Mouse (Mus musculus) midbrain, embryonic 11.5 days (tissue): Measurements from ENCODE around the gene Cadm2. TPM values are rescaled to one million over a fixed set of nuclear protein-coding genes. Genes with fewer than 3 reads are reported as not detected.

Experiments used
- ATAC-seq: fragments of 200-750 bp; cut with Nextera tagmentation; 2 replicates; pipeline ENCODE4 v1.8.0; 2017; ENCODE audit warnings: moderate TSS enrichment, moderate library complexity; ENCODE audit not compliant: low FRiP score
- DNase-seq: peaks from one replicate; pipeline ENCODE4 v3.0.0; 2015; ENCODE audit warnings: low spot score; ENCODE audit errors: missing footprints
- H3K27ac ChIP-seq: fragments of 300-500 bp; sonication (generic); 2 replicates; pipeline ENCODE4 v1.5.1; 2014; ENCODE audit warnings: low read depth, low read length
- H3K27me3 ChIP-seq: fragments of 300-500 bp; sonication (generic); 2 replicates; pipeline ENCODE4 v1.6.1; 2014; ENCODE audit warnings: mild to moderate bottlenecking, low read length, moderate library complexity, mixed read lengths; ENCODE audit not compliant: control insufficient read depth, insufficient read depth
- H3K36me3 ChIP-seq: fragments of 300-500 bp; sonication (generic); 2 replicates; pipeline ENCODE4 v1.6.1; 2014; ENCODE audit warnings: mild to moderate bottlenecking, low read length, moderate library complexity, mixed read lengths; ENCODE audit not compliant: control insufficient read depth, insufficient read depth
- H3K4me1 ChIP-seq: fragments of 300-500 bp; sonication (generic); 2 replicates; pipeline ENCODE4 v1.6.1; 2014; ENCODE audit warnings: low read length; ENCODE audit not compliant: control insufficient read depth, insufficient read depth
- H3K4me2 ChIP-seq: fragments of 300-500 bp; sonication (generic); 2 replicates; pipeline ENCODE4 v1.6.1; 2014; ENCODE audit warnings: mild to moderate bottlenecking, moderate library complexity
- H3K4me3 ChIP-seq: fragments of 300-500 bp; sonication (generic); 2 replicates; pipeline ENCODE4 v1.5.1; 2014; ENCODE audit warnings: low read depth, low read length
- H3K9ac ChIP-seq: fragments of 300-500 bp; sonication (generic); 2 replicates; pipeline ENCODE4 v1.6.1; 2014; ENCODE audit warnings: low read length
- H3K9me3 ChIP-seq: fragments of 300-500 bp; sonication (generic); 2 replicates; pipeline ENCODE4 v1.6.1; 2016; ENCODE audit warnings: low read length; ENCODE audit not compliant: control insufficient read depth
- WGBS: fragments of 180-500 bp; shearing (Covaris S2); extraction: QIAGEN DNeasy Blood & Tissue Kit; methylation state at CpG from one replicate; pipeline ENCODE4 v1.1.7; 2014; 5-methylcytosine and 5-hydroxymethylcytosine counted together
- polyA plus RNA-seq: library from polyadenylated mRNA; unstranded; fragments of >200 nt; fragmentation: Nextera tagmentation; extraction: Ambion mirVana; gene quantifications from 2 replicates; pipeline ENCODE4 v1.2.1, GENCODE M21; 2014

The Cadm2 gene
- polyA plus RNA-seq, 1 experiment from 2014 or later = 2.0 TPM

GRCm38 (mm10) chr16:66969520-66970144 lies 651.1 kb downstream of the Cadm2 start:
- Histone ChIP-seq H3K4me3 (no peak overlapping the region), H3K27me3 (no peaks in the 10 kb centered on the region), H3K4me1 (no peaks in the 10 kb centered on the region), H3K9me3 (no peaks in the 10 kb centered on the region), H3K9ac (no peak overlapping the region), H3K27ac (no peak overlapping the region), H3K36me3 (no peaks in the 10 kb centered on the region), H3K4me2 (no peak overlapping the region)
- WGBS = 83% methylated on average over 11 of the region's 11 CpGs
- DNase-seq = no peak
- ATAC-seq = no peak

- Histone ChIP-seq H3K4me3 (no peak overlapping the region), H3K4me2 (no peak overlapping the region)
- DNase-seq = no peak
Measured at GRCm38 (mm10) chr16:66968336-66968735, 652.4 kb downstream of the Cadm2 start.

GRCm38 (mm10) chr16:66967686-66968085 lies 653.0 kb downstream of the Cadm2 start:
- H3K4me3 ChIP-seq = no peak overlapping the region
- no peak overlapping the region for H3K9ac ChIP-seq
- DNase-seq = no peak
- H3K9me3 ChIP-seq = no peaks in the 10 kb centered on the region
- no peak overlapping the region for H3K4me2 ChIP-seq
- 75% methylated on average over 8 of the region's 8 CpGs for WGBS
- H3K4me1 ChIP-seq = no peaks in the 10 kb centered on the region
- no peaks in the 10 kb centered on the region for H3K27me3 ChIP-seq
- H3K27ac ChIP-seq = no peak overlapping the region
- ATAC-seq = no peak
- no peaks in the 10 kb centered on the region for H3K36me3 ChIP-seq

More at GRCm38 (mm10) chr16:66968336-66968735, 652.4 kb downstream of the Cadm2 start:
- Histone ChIP-seq H3K4me1 (no peaks in the 10 kb centered on the region), H3K36me3 (no peaks in the 10 kb centered on the region), H3K27ac (no peak overlapping the region), H3K27me3 (no peaks in the 10 kb centered on the region), H3K9ac (no peak overlapping the region), H3K9me3 (no peaks in the 10 kb centered on the region)
- no peak for ATAC-seq
- WGBS = 83% methylated on average over 5 of the region's 5 CpGs

GRCm38 (mm10) chr16:66959146-66959545 lies 661.6 kb downstream of the Cadm2 start:
- Histone ChIP-seq H3K4me1 (no peaks in the 10 kb centered on the region), H3K36me3 (no peaks in the 10 kb centered on the region), H3K27ac (no peak overlapping the region), H3K9ac (no peak overlapping the region), H3K9me3 (no peaks in the 10 kb centered on the region), H3K27me3 (no peaks in the 10 kb centered on the region), H3K4me3 (no peak overlapping the region), H3K4me2 (no peak overlapping the region)
- peak; percentile 28 for DNase-seq
- 81% methylated on average over 3 of the region's 3 CpGs for WGBS
- no peak for ATAC-seq

GRCm38 (mm10) chr16:66955876-66956275 lies 664.8 kb downstream of the Cadm2 start:
- no peak for DNase-seq
- no peak for ATAC-seq
- H3K4me2 ChIP-seq = no peak overlapping the region
- H3K4me3 ChIP-seq = no peak overlapping the region
- 90% methylated on average over 2 of the region's 2 CpGs for WGBS
- H3K27me3 ChIP-seq = no peaks in the 10 kb centered on the region
- no peaks in the 10 kb centered on the region for H3K36me3 ChIP-seq
- no peak overlapping the region for H3K27ac ChIP-seq
- H3K9me3 ChIP-seq = no peaks in the 10 kb centered on the region
- no peak overlapping the region for H3K9ac ChIP-seq
- no peaks in the 10 kb centered on the region for H3K4me1 ChIP-seq

- Histone ChIP-seq H3K4me3 (no peak overlapping the region), H3K36me3 (no peaks in the 10 kb centered on the region), H3K4me2 (no peak overlapping the region), H3K27me3 (no peaks in the 10 kb centered on the region), H3K9me3 (no peaks in the 10 kb centered on the region), H3K4me1 (no peaks in the 10 kb centered on the region), H3K9ac (no peak overlapping the region), H3K27ac (no peak overlapping the region)
- WGBS = 76% methylated on average over 6 of the region's 6 CpGs
- ATAC-seq = no peak
- no peak for DNase-seq
Measured at GRCm38 (mm10) chr16:66936332-66936731, 684.4 kb downstream of the Cadm2 start.

GRCm38 (mm10) chr16:66925517-66925916 lies 695.2 kb downstream of the Cadm2 start:
- Histone ChIP-seq H3K9ac (no peak overlapping the region), H3K9me3 (no peaks in the 10 kb centered on the region), H3K4me2 (no peak overlapping the region), H3K4me3 (no peak overlapping the region), H3K27ac (no peak overlapping the region), H3K4me1 (no peaks in the 10 kb centered on the region), H3K36me3 (no peaks in the 10 kb centered on the region), H3K27me3 (no peaks in the 10 kb centered on the region)
- ATAC-seq (no peak), DNase-seq (no peak)
- 29% methylated on average over 1 of the region's 1 CpGs for WGBS

- Histone ChIP-seq H3K36me3 (no peaks in the 10 kb centered on the region), H3K4me1 (no peaks in the 10 kb centered on the region), H3K4me3 (no peak overlapping the region), H3K9me3 (no peaks in the 10 kb centered on the region), H3K4me2 (no peak overlapping the region), H3K27ac (no peak overlapping the region), H3K27me3 (no peaks in the 10 kb centered on the region), H3K9ac (no peak overlapping the region)
- ATAC-seq (no peak), DNase-seq (no peak)
- 88% methylated on average over 2 of the region's 2 CpGs for WGBS
Measured at GRCm38 (mm10) chr16:66922753-66923152, 698.0 kb downstream of the Cadm2 start.

- Histone ChIP-seq H3K4me3 (no peak overlapping the region), H3K27ac (no peak overlapping the region), H3K4me2 (no peak overlapping the region), H3K36me3 (no peaks in the 10 kb centered on the region), H3K27me3 (no peaks in the 10 kb centered on the region), H3K4me1 (no peaks in the 10 kb centered on the region), H3K9me3 (no peaks in the 10 kb centered on the region), H3K9ac (no peak overlapping the region)
- no peak for DNase-seq
- no peak for ATAC-seq
- WGBS = 94% methylated on average over 1 of the region's 1 CpGs
Measured at GRCm38 (mm10) chr16:66921414-66921915, 699.2 kb downstream of the Cadm2 start.
